Mouse (Mus musculus) cerebellum, postnatal 14 days (tissue): Measurements from ENCODE around the gene Col4a4.

Experiments
- DNase-seq, 2 experiments: peaks; one replicate each; pipeline ENCODE4 v3.0.0; 2021; ENCODE audit warnings: mixed read lengths in 2 of 2

Gene Col4a4

GRCm38 (mm10) chr1:82411521-82411920 is 175.1 kb downstream of the Col4a4 start:
- no peak for DNase-seq

GRCm38 (mm10) chr1:82410548-82410947 is 176.1 kb downstream of the Col4a4 start:
- DNase-seq, result no peak

- DNase-seq, result no peak
Measured at GRCm38 (mm10) chr1:82409271-82409670, 177.4 kb downstream of the Col4a4 start.

- DNase-seq, result no peak
Measured at GRCm38 (mm10) chr1:82407786-82408185, 178.9 kb downstream of the Col4a4 start.
